Mouse (Mus musculus) kidney, embryonic 14.5 days (tissue): ENCODE data around the gene Smn1. TPM values are rescaled to one million over a fixed set of nuclear protein-coding genes. Genes with fewer than 3 reads are reported as not detected.
"Not testable (repeated sequence)": the region's sequence is repeated elsewhere in the genome, so short reads cannot be mapped to it uniquely, and the experiment has no call there.

Experiments
- ATAC-seq: fragments of 200-750 bp; cut with Nextera tagmentation; 2 replicates; pipeline ENCODE4 v1.8.0; 2017; ENCODE audit warnings: moderate number of reproducible peaks, mild to moderate bottlenecking, moderate TSS enrichment, moderate library complexity; ENCODE audit not compliant: low FRiP score, low TSS enrichment
- H3K27ac ChIP-seq: fragments of 300-500 bp; sonication (generic); 2 replicates; pipeline ENCODE4 v1.5.1; 2014; ENCODE audit warnings: low read depth, mild to moderate bottlenecking, low read length, moderate library complexity, mixed read lengths
- H3K27me3 ChIP-seq: fragments of 300-500 bp; sonication (generic); 2 replicates; pipeline ENCODE4 v1.6.1; 2014; ENCODE audit warnings: mild to moderate bottlenecking, low read length; ENCODE audit not compliant: control insufficient read depth, insufficient read depth
- H3K36me3 ChIP-seq: fragments of 300-500 bp; sonication (generic); 2 replicates; pipeline ENCODE4 v1.6.1; 2014; ENCODE audit warnings: low read length, mixed read lengths; ENCODE audit not compliant: control insufficient read depth, insufficient read depth
- H3K4me1 ChIP-seq: fragments of 300-500 bp; sonication (generic); 2 replicates; pipeline ENCODE4 v1.6.1; 2014; ENCODE audit warnings: low read length, mixed read lengths; ENCODE audit not compliant: control insufficient read depth, insufficient read depth
- H3K4me2 ChIP-seq: fragments of 300-500 bp; sonication (generic); replicated peaks from 2 replicates; pipeline ENCODE4 v1.6.1; 2014; ENCODE audit warnings: low read depth, mild to moderate bottlenecking, low read length
- H3K4me3 ChIP-seq: fragments of 300-500 bp; sonication (generic); 2 replicates; pipeline ENCODE4 v1.5.1; 2014; ENCODE audit warnings: mild to moderate bottlenecking, low read length
- H3K9ac ChIP-seq: fragments of 300-500 bp; sonication (generic); 2 replicates; pipeline ENCODE4 v1.6.1; 2014; ENCODE audit warnings: low read depth, mild to moderate bottlenecking, low read length, moderate library complexity
- H3K9me3 ChIP-seq: fragments of 300-500 bp; sonication (generic); 2 replicates; pipeline ENCODE4 v1.6.1; 2016; ENCODE audit warnings: low read length; ENCODE audit not compliant: control insufficient read depth
- WGBS: fragments of 180-500 bp; shearing (Covaris S2); extraction: QIAGEN DNeasy Blood & Tissue Kit; methylation state at CpG from one replicate; pipeline ENCODE4 v1.1.7; 2014; 5-methylcytosine and 5-hydroxymethylcytosine counted together
- polyA plus RNA-seq: library from polyadenylated mRNA; unstranded; fragments of >200 nt; fragmentation: Nextera tagmentation; extraction: Ambion mirVana; gene quantifications from 2 replicates; pipeline ENCODE4 v1.2.1, GENCODE M21; 2014

Smn1 gene
- polyA plus RNA-seq, 1 experiment from 2014 or later: 78.8 TPM

- Histone ChIP-seq H3K4me1 (no peaks in the 10 kb centered on the region), H3K27me3 (no peaks in the 10 kb centered on the region), H3K27ac (no peak overlapping the region), H3K9ac (no peak overlapping the region), H3K36me3 (peaks cover 20% of the 10 kb centered on the region), H3K4me2 (no peak overlapping the region), H3K4me3 (no peak overlapping the region), H3K9me3 (no peaks in the 10 kb centered on the region)
- ATAC-seq: no peak
- 81% methylated on average over 8 of the region's 8 CpGs for WGBS
Observed at GRCm38 (mm10) chr13:100141646-100142314, 17.1 kb downstream of the Smn1 start.

GRCm38 (mm10) chr13:100152659-100153058 is 28.0 kb downstream of the Smn1 start:
- Histone ChIP-seq H3K4me3 (no peak overlapping the region), H3K4me2 (no peak overlapping the region), H3K27ac (no peak overlapping the region), H3K9me3 (no peaks in the 10 kb centered on the region), H3K4me1 (no peaks in the 10 kb centered on the region), H3K36me3 (no peaks in the 10 kb centered on the region), H3K27me3 (no peaks in the 10 kb centered on the region), H3K9ac (no peak overlapping the region)
- no peak for ATAC-seq
- WGBS: 53% methylated on average over 1 of the region's 1 CpGs

- WGBS: 91% methylated on average over 3 of the region's 3 CpGs
- no peaks in the 10 kb centered on the region for H3K9me3 ChIP-seq
- H3K27ac ChIP-seq: no peak overlapping the region
- no peaks in the 10 kb centered on the region for H3K4me1 ChIP-seq
- ATAC-seq: no peak
- no peak overlapping the region for H3K4me2 ChIP-seq
- no peaks in the 10 kb centered on the region for H3K27me3 ChIP-seq
- no peak overlapping the region for H3K9ac ChIP-seq
- H3K4me3 ChIP-seq: no peak overlapping the region
- no peaks in the 10 kb centered on the region for H3K36me3 ChIP-seq
Observed at GRCm38 (mm10) chr13:100156624-100157023, 32.0 kb downstream of the Smn1 start.

GRCm38 (mm10) chr13:100161171-100161870 is 36.7 kb downstream of the Smn1 start:
- not testable (repeated sequence) for H3K4me3 ChIP-seq, H3K36me3 ChIP-seq

GRCm38 (mm10) chr13:100162467-100162866 is 37.8 kb downstream of the Smn1 start:
- not testable (repeated sequence) for H3K36me3 ChIP-seq, H3K27ac ChIP-seq, H3K4me3 ChIP-seq, H3K9me3 ChIP-seq, ATAC-seq, H3K4me2 ChIP-seq, H3K27me3 ChIP-seq, H3K9ac ChIP-seq, H3K4me1 ChIP-seq

More at GRCm38 (mm10) chr13:100161171-100161870, 36.7 kb downstream of the Smn1 start:
- H3K9me3 ChIP-seq, ATAC-seq, H3K4me1 ChIP-seq, H3K9ac ChIP-seq, H3K27me3 ChIP-seq, H3K27ac ChIP-seq, H3K4me2 ChIP-seq: not testable (repeated sequence)
- WGBS: 86% methylated on average over 11 of the region's 11 CpGs

- not testable (repeated sequence) for ATAC-seq, H3K4me1 ChIP-seq, H3K27ac ChIP-seq
Observed at GRCm38 (mm10) chr13:100166378-100166777, 41.7 kb downstream of the Smn1 start.

GRCm38 (mm10) chr13:100174360-100174759 is 49.7 kb downstream of the Smn1 start:
- ATAC-seq, H3K27ac ChIP-seq, H3K4me1 ChIP-seq, H3K4me2 ChIP-seq, H3K36me3 ChIP-seq, H3K9me3 ChIP-seq, H3K9ac ChIP-seq, H3K27me3 ChIP-seq, H3K4me3 ChIP-seq: not testable (repeated sequence)
- 63% methylated on average over 3 of the region's 5 CpGs for WGBS

More at GRCm38 (mm10) chr13:100166378-100166777, 41.7 kb downstream of the Smn1 start:
- H3K4me3 ChIP-seq, H3K27me3 ChIP-seq, H3K9me3 ChIP-seq, H3K9ac ChIP-seq, H3K36me3 ChIP-seq, H3K4me2 ChIP-seq: not testable (repeated sequence)
- WGBS: 30% methylated on average over 2 of the region's 2 CpGs

GRCm38 (mm10) chr13:100183111-100183510 is 58.5 kb downstream of the Smn1 start:
- H3K36me3 ChIP-seq, ATAC-seq, H3K9ac ChIP-seq, H3K27ac ChIP-seq, H3K4me2 ChIP-seq, H3K4me3 ChIP-seq, H3K4me1 ChIP-seq, H3K27me3 ChIP-seq, H3K9me3 ChIP-seq: not testable (repeated sequence)
